Mouse (Mus musculus): ENCODE data around the gene Zdhhc14. TPM values are rescaled to one million over a fixed set of nuclear protein-coding genes. Genes with fewer than 3 reads are reported as not detected.

The Zdhhc14 gene
- polyA plus RNA-seq, 1 experiment, result 0.01 TPM

- Histone ChIP-seq H3K79me3 (ENCODE audit: low read depth) (no peaks in the 10 kb centered on the region), H3K4me3 (ENCODE audit: insufficient read depth, poor library complexity, severe bottlenecking) (no peak overlapping the region), H3K79me2 (ENCODE audit: control insufficient read depth, insufficient read depth) (no peaks in the 10 kb centered on the region), H3K36me3 (ENCODE audit: control insufficient read depth, insufficient read depth) (no peaks in the 10 kb centered on the region), H3K27me3 (ENCODE audit: control insufficient read depth, insufficient read depth, insufficient read length) (peaks cover 38% of the 10 kb centered on the region), H3ac (ENCODE audit: control insufficient read depth, insufficient read length, low read depth) (no peak overlapping the region)
- no peak for TF ChIP-seq MYOD1 (IDR thresholded peaks at IDR 0.05; ENCODE audit: control insufficient read depth, insufficient read length, low read depth)
- no peak for TF ChIP-seq MYOG (IDR thresholded peaks at IDR 0.05; ENCODE audit: control insufficient read depth, extremely low read depth, insufficient read length)
- no peak for TF ChIP-seq USF1 (IDR thresholded peaks at IDR 0.05; ENCODE audit: low read depth)
- TF ChIP-seq CEBPB (IDR thresholded peaks at IDR 0.05; ENCODE audit: low read depth), result no peak
- TF ChIP-seq FOSL1 (IDR thresholded peaks at IDR 0.05; ENCODE audit: insufficient read depth, low read length, poor library complexity, severe bottlenecking), result no peak
- no peak for TF ChIP-seq MAX (IDR thresholded peaks at IDR 0.05)
- no peak for TF ChIP-seq CTCF (IDR thresholded peaks at IDR 0.05; ENCODE audit: control insufficient read depth, insufficient read depth, insufficient read length)
These were observed 61.2 kb downstream of the Zdhhc14 start for GRCm38 (mm10) chr17:5553556-5553955.

- TF ChIP-seq CTCF (IDR thresholded peaks at IDR 0.05; ENCODE audit: control insufficient read depth, insufficient read depth, insufficient read length) (no peak), USF1 (IDR thresholded peaks at IDR 0.05; ENCODE audit: low read depth) (no peak), FOSL1 (IDR thresholded peaks at IDR 0.05; ENCODE audit: insufficient read depth, low read length, poor library complexity, severe bottlenecking) (no peak), MYOD1 (IDR thresholded peaks at IDR 0.05; ENCODE audit: control insufficient read depth, insufficient read length, low read depth) (no peak), MYOG (IDR thresholded peaks at IDR 0.05; ENCODE audit: control insufficient read depth, extremely low read depth, insufficient read length) (no peak), MAX (IDR thresholded peaks at IDR 0.05) (no peak), CEBPB (IDR thresholded peaks at IDR 0.05; ENCODE audit: low read depth) (no peak)
- Histone ChIP-seq H3K27me3 (ENCODE audit: control insufficient read depth, insufficient read depth, insufficient read length) (peaks cover 38% of the 10 kb centered on the region), H3K79me2 (ENCODE audit: control insufficient read depth, insufficient read depth) (no peaks in the 10 kb centered on the region), H3K79me3 (ENCODE audit: low read depth) (no peaks in the 10 kb centered on the region), H3K36me3 (ENCODE audit: control insufficient read depth, insufficient read depth) (no peaks in the 10 kb centered on the region), H3ac (ENCODE audit: control insufficient read depth, insufficient read length, low read depth) (no peak overlapping the region), H3K4me3 (ENCODE audit: insufficient read depth, poor library complexity, severe bottlenecking) (no peak overlapping the region)
These were observed 62.2 kb downstream of the Zdhhc14 start for GRCm38 (mm10) chr17:5554573-5554972.

DNA sequence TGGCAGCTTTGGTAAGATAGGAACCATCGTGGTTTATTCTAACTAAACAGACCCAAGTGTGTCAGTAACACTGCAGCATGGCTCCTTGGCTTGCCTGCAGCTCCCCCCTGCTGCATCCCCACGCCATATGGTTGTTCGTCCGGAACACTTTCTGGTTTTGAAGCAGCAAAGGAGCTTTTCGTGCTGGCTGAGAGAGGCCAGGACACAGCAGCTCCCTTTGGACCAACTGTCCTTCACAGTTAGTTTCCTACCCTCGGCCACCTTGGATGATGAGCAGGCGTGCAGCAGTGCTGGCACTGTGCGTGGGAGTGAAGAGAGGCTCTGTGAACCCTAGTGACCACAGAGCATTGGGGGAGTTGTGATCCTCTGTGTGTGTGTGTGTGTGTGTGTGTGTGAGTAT lies 64.2 kb downstream of the Zdhhc14 start:
- no peaks in the 10 kb centered on the region for H3K79me3 ChIP-seq (ENCODE audit: low read depth)
- no peaks in the 10 kb centered on the region for H3K79me2 ChIP-seq (ENCODE audit: control insufficient read depth, insufficient read depth)
- H3K36me3 ChIP-seq (ENCODE audit: control insufficient read depth, insufficient read depth), result no peaks in the 10 kb centered on the region
- TF ChIP-seq FOSL1 (IDR thresholded peaks at IDR 0.05; ENCODE audit: insufficient read depth, low read length, poor library complexity, severe bottlenecking) (no peak), CTCF (IDR thresholded peaks at IDR 0.05; ENCODE audit: control insufficient read depth, insufficient read depth, insufficient read length) (no peak), MAX (IDR thresholded peaks at IDR 0.05) (no peak), MYOD1 (IDR thresholded peaks at IDR 0.05; ENCODE audit: control insufficient read depth, insufficient read length, low read depth) (no peak), CEBPB (IDR thresholded peaks at IDR 0.05; ENCODE audit: low read depth) (no peak), MYOG (IDR thresholded peaks at IDR 0.05; ENCODE audit: control insufficient read depth, extremely low read depth, insufficient read length) (no peak), USF1 (IDR thresholded peaks at IDR 0.05; ENCODE audit: low read depth) (no peak)
- H3K4me3 ChIP-seq (ENCODE audit: insufficient read depth, poor library complexity, severe bottlenecking), result no peak overlapping the region
- H3ac ChIP-seq (ENCODE audit: control insufficient read depth, insufficient read length, low read depth), result no peak overlapping the region
- H3K27me3 ChIP-seq (ENCODE audit: control insufficient read depth, insufficient read depth, insufficient read length), result peaks cover 20% of the 10 kb centered on the region

GRCm38 (mm10) chr17:5560212-5560611 lies 67.9 kb downstream of the Zdhhc14 start:
- Histone ChIP-seq H3K36me3 (ENCODE audit: control insufficient read depth, insufficient read depth) (no peaks in the 10 kb centered on the region), H3K79me2 (ENCODE audit: control insufficient read depth, insufficient read depth) (no peaks in the 10 kb centered on the region)
- TF ChIP-seq USF1 (IDR thresholded peaks at IDR 0.05; ENCODE audit: low read depth), result no peak
- TF ChIP-seq MYOG (IDR thresholded peaks at IDR 0.05; ENCODE audit: control insufficient read depth, extremely low read depth, insufficient read length), result no peak
- TF ChIP-seq MYOD1 (IDR thresholded peaks at IDR 0.05; ENCODE audit: control insufficient read depth, insufficient read length, low read depth), result no peak
- no peak for TF ChIP-seq FOSL1 (IDR thresholded peaks at IDR 0.05; ENCODE audit: insufficient read depth, low read length, poor library complexity, severe bottlenecking)
- no peak for TF ChIP-seq CEBPB (IDR thresholded peaks at IDR 0.05; ENCODE audit: low read depth)
- no peak for TF ChIP-seq MAX (IDR thresholded peaks at IDR 0.05)
- no peak for TF ChIP-seq CTCF (IDR thresholded peaks at IDR 0.05; ENCODE audit: control insufficient read depth, insufficient read depth, insufficient read length)

DNA sequence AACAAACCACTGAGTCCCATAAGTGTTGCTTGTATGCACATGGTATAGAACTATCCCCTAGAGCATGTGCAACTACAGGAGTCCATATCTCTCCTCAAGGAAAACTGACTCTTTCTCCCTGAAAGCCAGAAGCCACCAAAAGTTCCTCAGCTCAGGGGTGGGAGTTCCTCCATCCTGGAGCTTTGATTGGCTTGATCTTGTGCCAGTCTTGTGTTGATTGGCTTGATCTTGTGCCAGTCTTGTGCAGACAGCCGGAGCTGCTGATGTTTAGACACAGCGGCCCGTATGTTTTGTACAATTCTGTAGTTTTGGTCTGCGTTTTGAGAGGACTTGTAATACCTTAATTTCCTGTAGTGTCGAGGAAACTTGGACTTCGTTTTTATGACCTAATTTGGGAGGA lies 70.8 kb downstream of the Zdhhc14 start:
- Histone ChIP-seq H3K79me2 (ENCODE audit: control insufficient read depth, insufficient read depth) (no peaks in the 10 kb centered on the region), H3K36me3 (ENCODE audit: control insufficient read depth, insufficient read depth) (no peaks in the 10 kb centered on the region), H3ac (ENCODE audit: control insufficient read depth, insufficient read length, low read depth) (no peak overlapping the region), H3K4me3 (ENCODE audit: insufficient read depth, poor library complexity, severe bottlenecking) (no peak overlapping the region), H3K27me3 (ENCODE audit: control insufficient read depth, insufficient read depth, insufficient read length) (peaks cover 13% of the 10 kb centered on the region), H3K79me3 (ENCODE audit: low read depth) (no peaks in the 10 kb centered on the region)
- no peak for TF ChIP-seq USF1 (IDR thresholded peaks at IDR 0.05; ENCODE audit: low read depth)
- TF ChIP-seq MYOD1 (IDR thresholded peaks at IDR 0.05; ENCODE audit: control insufficient read depth, insufficient read length, low read depth), result no peak
- TF ChIP-seq MYOG (IDR thresholded peaks at IDR 0.05; ENCODE audit: control insufficient read depth, extremely low read depth, insufficient read length), result no peak
- no peak for TF ChIP-seq CEBPB (IDR thresholded peaks at IDR 0.05; ENCODE audit: low read depth)
- no peak for TF ChIP-seq MAX (IDR thresholded peaks at IDR 0.05)
- TF ChIP-seq FOSL1 (IDR thresholded peaks at IDR 0.05; ENCODE audit: insufficient read depth, low read length, poor library complexity, severe bottlenecking), result no peak
- TF ChIP-seq CTCF (IDR thresholded peaks at IDR 0.05; ENCODE audit: control insufficient read depth, insufficient read depth, insufficient read length), result no peak

More at GRCm38 (mm10) chr17:5560212-5560611, 67.9 kb downstream of the Zdhhc14 start:
- no peak overlapping the region for H3ac ChIP-seq (ENCODE audit: control insufficient read depth, insufficient read length, low read depth)
- no peak overlapping the region for H3K4me3 ChIP-seq (ENCODE audit: insufficient read depth, poor library complexity, severe bottlenecking)
- no peaks in the 10 kb centered on the region for H3K79me3 ChIP-seq (ENCODE audit: low read depth)
- H3K27me3 ChIP-seq (ENCODE audit: control insufficient read depth, insufficient read depth, insufficient read length), result peaks cover 12% of the 10 kb centered on the region

DNA sequence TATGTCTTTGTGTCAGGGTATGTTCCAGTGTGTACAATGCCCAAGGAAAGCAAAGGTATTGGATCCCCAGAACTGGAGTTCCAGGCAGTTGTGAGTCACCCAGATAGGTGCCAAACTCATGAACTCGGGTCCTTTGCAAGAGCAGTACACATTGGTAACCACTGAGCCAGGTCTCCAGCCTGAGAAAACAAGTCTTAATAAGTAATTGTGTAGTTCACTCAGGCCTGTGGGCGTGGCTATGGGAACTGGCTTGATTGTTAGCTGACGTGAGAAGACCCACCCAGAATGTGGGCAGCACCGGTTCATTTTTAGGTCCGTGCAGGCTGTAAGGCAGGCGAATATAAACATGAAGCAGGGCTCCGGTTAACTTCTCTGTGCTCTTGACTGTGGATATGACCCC lies 73.6 kb downstream of the Zdhhc14 start:
- no peaks in the 10 kb centered on the region for H3K79me3 ChIP-seq (ENCODE audit: low read depth)

More for the DNA sequence above, 73.6 kb downstream of the Zdhhc14 start:
- Histone ChIP-seq H3K79me2 (ENCODE audit: control insufficient read depth, insufficient read depth) (no peaks in the 10 kb centered on the region), H3K4me3 (ENCODE audit: insufficient read depth, poor library complexity, severe bottlenecking) (no peak overlapping the region), H3K36me3 (ENCODE audit: control insufficient read depth, insufficient read depth) (no peaks in the 10 kb centered on the region), H3ac (ENCODE audit: control insufficient read depth, insufficient read length, low read depth) (no peak overlapping the region), H3K27me3 (ENCODE audit: control insufficient read depth, insufficient read depth, insufficient read length) (peaks cover 13% of the 10 kb centered on the region)
- TF ChIP-seq MAX (IDR thresholded peaks at IDR 0.05) (no peak), FOSL1 (IDR thresholded peaks at IDR 0.05; ENCODE audit: insufficient read depth, low read length, poor library complexity, severe bottlenecking) (no peak), CEBPB (IDR thresholded peaks at IDR 0.05; ENCODE audit: low read depth) (no peak), CTCF (IDR thresholded peaks at IDR 0.05; ENCODE audit: control insufficient read depth, insufficient read depth, insufficient read length) (no peak), USF1 (IDR thresholded peaks at IDR 0.05; ENCODE audit: low read depth) (no peak), MYOD1 (IDR thresholded peaks at IDR 0.05; ENCODE audit: control insufficient read depth, insufficient read length, low read depth) (no peak), MYOG (IDR thresholded peaks at IDR 0.05; ENCODE audit: control insufficient read depth, extremely low read depth, insufficient read length) (no peak)

All from C2C12 (cell line).